Mouse (Mus musculus): ENCODE results near the gene Zic2. TPM values are rescaled to one million over a fixed set of nuclear protein-coding genes. Genes with fewer than 3 reads are reported as not detected.
A peak's percentile ranks its signal among the peaks of the same experiment; 100 is the strongest.

The Zic2 gene
- polyA plus RNA-seq, 1 experiment from 2014 or later = 0.35 TPM

- H3K4me2 ChIP-seq = no peak overlapping the region
- H3K9me3 ChIP-seq = no peaks in the 10 kb centered on the region
- H3K36me3 ChIP-seq = no peaks in the 10 kb centered on the region
- no peak overlapping the region for H3K9ac ChIP-seq
- H3K27ac ChIP-seq = no peak overlapping the region
- H3K4me1 ChIP-seq = peaks cover 6% of the 10 kb centered on the region
- H3K4me3 ChIP-seq = no peak overlapping the region
- WGBS = 2% methylated on average over 5 of the region's 5 CpGs
- peaks cover 83% of the 10 kb centered on the region for H3K27me3 ChIP-seq
- no peak for ATAC-seq (ENCODE audit: insufficient number of reproducible peaks, insufficient read depth, low FRiP score, low TSS enrichment, low read depth)
Observed at GRCm38 (mm10) chr14:122489041-122489440, 13.8 kb downstream of the Zic2 start.

- 3% methylated on average over 12 of the region's 12 CpGs for WGBS
Observed at GRCm38 (mm10) chr14:122489686-122490414, 14.6 kb downstream of the Zic2 start.

DNA sequence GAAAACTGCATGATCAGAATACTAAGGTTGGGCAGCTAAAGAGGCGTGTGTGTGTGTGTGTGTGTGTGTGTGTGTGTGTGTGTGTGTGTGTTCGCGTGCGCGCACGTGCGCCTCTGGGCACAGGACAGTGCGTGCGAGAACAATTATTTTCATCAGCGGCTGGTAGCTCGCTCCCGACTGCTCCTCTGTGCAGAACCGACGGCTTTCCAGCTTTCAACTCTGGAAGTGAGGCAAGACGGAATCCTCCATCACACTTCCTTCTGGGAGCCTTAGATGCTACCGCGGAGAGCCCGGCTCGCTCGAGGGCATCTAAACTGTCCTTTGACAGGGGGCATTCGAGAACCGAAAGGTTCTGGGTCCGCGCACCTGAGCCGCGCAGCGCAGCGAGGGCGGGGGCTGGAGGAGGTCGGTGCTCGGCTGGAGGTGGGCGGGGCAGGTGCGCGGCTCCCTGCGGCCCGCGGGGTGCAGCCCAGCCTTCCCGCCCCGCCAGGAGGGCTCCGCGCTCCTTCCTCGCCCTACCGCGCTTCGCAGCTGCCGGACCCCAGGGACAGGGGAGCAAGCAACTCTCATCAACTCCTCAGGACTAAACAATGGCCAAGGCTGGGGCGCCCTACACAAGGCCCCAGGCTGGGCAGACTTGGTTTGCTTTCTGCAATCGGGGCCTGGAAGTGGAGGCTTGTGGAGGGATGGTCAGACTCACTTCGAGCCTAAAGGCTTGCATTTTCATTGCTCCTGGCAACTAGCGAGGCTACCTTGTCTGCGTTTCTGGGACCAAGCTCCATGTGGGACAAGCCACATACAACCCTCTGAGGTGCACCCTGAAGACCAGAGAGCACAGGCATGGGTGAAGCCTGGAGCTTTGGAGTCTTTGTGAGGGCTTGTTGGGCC, 15.4 kb downstream of the Zic2 start, which contains the start of gene Gm10837:
TSS of gene Gm10837 (plus strand) at position 146 of the 888 bp plus-strand sequence.
- Histone ChIP-seq H3K27ac (no peak within 1 kb of the TSS), H3K4me1 (peaks cover 6% of the 10 kb centered on the region), H3K9ac (no peak within 1 kb of the TSS), H3K4me2 (peak within 1 kb of the TSS; percentile 54), H3K27me3 (peaks cover 78% of the 10 kb centered on the region), H3K4me3 (peak within 1 kb of the TSS; percentile 29), H3K9me3 (no peaks in the 10 kb centered on the region), H3K36me3 (no peaks in the 10 kb centered on the region)
- 1% methylated on average over 51 of the region's 51 CpGs for WGBS
- no peak for ATAC-seq (ENCODE audit: insufficient number of reproducible peaks, insufficient read depth, low FRiP score, low TSS enrichment, low read depth)

More at GRCm38 (mm10) chr14:122489686-122490414, 14.6 kb downstream of the Zic2 start:
- Histone ChIP-seq H3K4me2 (no peak overlapping the region), H3K9ac (no peak overlapping the region), H3K27ac (no peak overlapping the region), H3K36me3 (no peaks in the 10 kb centered on the region), H3K4me1 (peaks cover 6% of the 10 kb centered on the region), H3K9me3 (no peaks in the 10 kb centered on the region), H3K4me3 (peak overlapping the region; percentile 29; the same call in 1 of the 2 replicates), H3K27me3 (peaks cover 81% of the 10 kb centered on the region)
- ATAC-seq (ENCODE audit: insufficient number of reproducible peaks, insufficient read depth, low FRiP score, low TSS enrichment, low read depth) = no peak

DNA sequence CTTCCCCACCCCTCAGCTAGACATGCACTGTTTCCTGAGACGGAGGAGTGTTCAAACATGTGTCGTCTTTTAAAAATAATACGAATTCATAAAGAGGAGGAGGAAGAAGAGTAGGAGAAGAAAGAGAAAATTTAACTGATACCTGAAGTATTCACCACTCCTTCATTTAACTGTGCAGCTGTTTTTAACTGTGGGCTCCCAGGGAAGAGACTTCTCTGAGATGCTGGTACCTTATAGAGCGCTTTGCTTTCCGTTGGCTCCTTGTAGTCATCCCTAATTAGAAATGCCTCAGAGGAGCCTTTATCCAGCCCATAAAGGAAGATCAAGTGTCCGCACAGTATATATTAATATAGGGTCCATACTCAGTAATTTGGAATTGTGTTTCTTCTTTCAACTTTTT, 16.3 kb downstream of the Zic2 start:
- 57% methylated on average over 6 of the region's 6 CpGs for WGBS

GRCm38 (mm10) chr14:122492015-122492414, 16.8 kb downstream of the Zic2 start:
- Histone ChIP-seq H3K9ac (no peak overlapping the region), H3K27ac (no peak overlapping the region), H3K9me3 (no peaks in the 10 kb centered on the region), H3K27me3 (peaks cover 67% of the 10 kb centered on the region), H3K36me3 (no peaks in the 10 kb centered on the region), H3K4me1 (peaks cover 6% of the 10 kb centered on the region), H3K4me3 (no peak overlapping the region), H3K4me2 (no peak overlapping the region)
- no peak for ATAC-seq (ENCODE audit: insufficient number of reproducible peaks, insufficient read depth, low FRiP score, low TSS enrichment, low read depth)
- WGBS = 72% methylated on average over 1 of the region's 1 CpGs

More for the DNA sequence above, 16.3 kb downstream of the Zic2 start:
- Histone ChIP-seq H3K27ac (no peak overlapping the region), H3K4me2 (no peak overlapping the region), H3K27me3 (peaks cover 70% of the 10 kb centered on the region), H3K36me3 (no peaks in the 10 kb centered on the region), H3K9me3 (no peaks in the 10 kb centered on the region), H3K4me3 (no peak overlapping the region), H3K9ac (no peak overlapping the region), H3K4me1 (peaks cover 6% of the 10 kb centered on the region)
- ATAC-seq (ENCODE audit: insufficient number of reproducible peaks, insufficient read depth, low FRiP score, low TSS enrichment, low read depth) = no peak

GRCm38 (mm10) chr14:122509058-122509457, 33.8 kb downstream of the Zic2 start:
- Histone ChIP-seq H3K27me3 (no peaks in the 10 kb centered on the region), H3K4me1 (no peaks in the 10 kb centered on the region), H3K9ac (no peak overlapping the region), H3K27ac (no peak overlapping the region), H3K4me3 (no peak overlapping the region), H3K36me3 (no peaks in the 10 kb centered on the region), H3K9me3 (no peaks in the 10 kb centered on the region), H3K4me2 (no peak overlapping the region)
- no peak for ATAC-seq (ENCODE audit: insufficient number of reproducible peaks, insufficient read depth, low FRiP score, low TSS enrichment, low read depth)
- 18% methylated on average over 2 of the region's 2 CpGs for WGBS

GRCm38 (mm10) chr14:122511519-122511918, 36.3 kb downstream of the Zic2 start:
- Histone ChIP-seq H3K9me3 (no peaks in the 10 kb centered on the region), H3K4me1 (no peaks in the 10 kb centered on the region), H3K36me3 (no peaks in the 10 kb centered on the region), H3K4me2 (no peak overlapping the region), H3K27ac (no peak overlapping the region), H3K4me3 (no peak overlapping the region), H3K9ac (no peak overlapping the region), H3K27me3 (no peaks in the 10 kb centered on the region)
- no peak for ATAC-seq (ENCODE audit: insufficient number of reproducible peaks, insufficient read depth, low FRiP score, low TSS enrichment, low read depth)
- 72% methylated on average over 3 of the region's 3 CpGs for WGBS

GRCm38 (mm10) chr14:122513511-122514036, 38.3 kb downstream of the Zic2 start:
- H3K4me2 ChIP-seq = no peak overlapping the region
- no peak overlapping the region for H3K27ac ChIP-seq
- no peaks in the 10 kb centered on the region for H3K4me1 ChIP-seq
- ATAC-seq (ENCODE audit: insufficient number of reproducible peaks, insufficient read depth, low FRiP score, low TSS enrichment, low read depth) = no peak
- H3K9me3 ChIP-seq = no peaks in the 10 kb centered on the region
- H3K27me3 ChIP-seq = no peaks in the 10 kb centered on the region
- no peak overlapping the region for H3K4me3 ChIP-seq
- H3K9ac ChIP-seq = no peak overlapping the region
- H3K36me3 ChIP-seq = no peaks in the 10 kb centered on the region
- 61% methylated on average over 1 of the region's 1 CpGs for WGBS

DNA sequence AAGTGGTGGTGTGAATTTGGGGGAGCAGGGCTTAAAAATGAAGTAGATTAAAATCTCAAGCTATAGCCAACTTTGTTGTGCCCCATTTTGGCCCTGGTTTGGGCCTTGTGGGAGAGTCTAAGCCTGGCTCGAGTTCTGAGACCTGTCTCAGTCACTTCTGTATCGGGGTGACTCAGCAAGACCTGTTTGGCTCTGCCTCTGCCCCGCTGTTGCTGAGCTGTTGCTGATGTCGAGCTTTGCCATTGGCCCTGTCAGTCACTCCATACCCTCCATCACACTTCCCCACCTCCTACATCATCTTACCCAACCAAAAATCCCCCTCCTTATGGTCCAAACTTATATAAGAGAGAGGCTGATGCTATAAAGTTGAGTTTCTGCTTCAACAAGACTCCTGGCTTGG, 53.2 kb downstream of the Zic2 start:
- ATAC-seq (ENCODE audit: insufficient number of reproducible peaks, insufficient read depth, low FRiP score, low TSS enrichment, low read depth) = no peak
- WGBS = 80% methylated on average over 4 of the region's 4 CpGs
- no peak overlapping the region for H3K4me2 ChIP-seq

More for the DNA sequence above, 53.2 kb downstream of the Zic2 start:
- H3K27me3 ChIP-seq = no peaks in the 10 kb centered on the region
- H3K9me3 ChIP-seq = 0 out of 2 replicates have a peak, but pooled peaks cover 4% of the 10 kb centered on the region
- no peaks in the 10 kb centered on the region for H3K36me3 ChIP-seq
- peaks cover 2% of the 10 kb centered on the region; the same call in 1 of the 2 replicates for H3K4me1 ChIP-seq
- no peak overlapping the region for H3K9ac ChIP-seq
- H3K27ac ChIP-seq = no peak overlapping the region
- no peak overlapping the region for H3K4me3 ChIP-seq

All from embryonic facial prominence, embryonic 13.5 days (tissue).